Mouse (Mus musculus): Measurements from ENCODE around the gene Pik3r6.

Gene Pik3r6

GRCm38 (mm10) chr11:68502902-68503629 lies at the start of gene Pik3r6:
Gene Pik3r6 (plus strand): TSS chr11:68503019.
- 78% methylated on average over 8 of the region's 8 CpGs for WGBS

GRCm38 (mm10) chr11:68453301-68453700 lies 49.5 kb upstream of the Pik3r6 start:
- 73% methylated on average over 6 of the region's 6 CpGs for WGBS

- 70% methylated on average over 8 of the region's 8 CpGs for WGBS
These were observed 44.7 kb upstream of the Pik3r6 start for GRCm38 (mm10) chr11:68458086-68458485.

GRCm38 (mm10) chr11:68459021-68459420 lies 43.8 kb upstream of the Pik3r6 start:
- WGBS: 85% methylated on average over 5 of the region's 5 CpGs

GRCm38 (mm10) chr11:68459486-68459885 lies 43.3 kb upstream of the Pik3r6 start:
- 68% methylated on average over 5 of the region's 5 CpGs for WGBS

GRCm38 (mm10) chr11:68462716-68463115 lies 40.1 kb upstream of the Pik3r6 start:
- WGBS: 94% methylated on average over 3 of the region's 3 CpGs

GRCm38 (mm10) chr11:68464260-68464659 lies 38.6 kb upstream of the Pik3r6 start:
- WGBS: 59% methylated on average over 5 of the region's 5 CpGs

GRCm38 (mm10) chr11:68465090-68465489 lies 37.7 kb upstream of the Pik3r6 start:
- 86% methylated on average over 2 of the region's 2 CpGs for WGBS

GRCm38 (mm10) chr11:68467441-68467840 lies 35.4 kb upstream of the Pik3r6 start:
- 79% methylated on average over 7 of the region's 7 CpGs for WGBS

GRCm38 (mm10) chr11:68467962-68468612 lies 34.7 kb upstream of the Pik3r6 start:
- WGBS: 55% methylated on average over 9 of the region's 9 CpGs

- 91% methylated on average over 4 of the region's 4 CpGs for WGBS
These were observed 33.9 kb upstream of the Pik3r6 start for GRCm38 (mm10) chr11:68468886-68469285.

GRCm38 (mm10) chr11:68472162-68472849 lies 30.5 kb upstream of the Pik3r6 start:
- WGBS: 80% methylated on average over 5 of the region's 5 CpGs

GRCm38 (mm10) chr11:68474600-68474999 lies 28.2 kb upstream of the Pik3r6 start:
- WGBS: 59% methylated on average over 6 of the region's 6 CpGs

GRCm38 (mm10) chr11:68475676-68476075 lies 27.1 kb upstream of the Pik3r6 start:
- WGBS: 65% methylated on average over 7 of the region's 7 CpGs

- WGBS: 63% methylated on average over 6 of the region's 6 CpGs
These were observed 25.2 kb upstream of the Pik3r6 start for GRCm38 (mm10) chr11:68477661-68478060.

GRCm38 (mm10) chr11:68478574-68478981 lies 24.2 kb upstream of the Pik3r6 start:
- WGBS: 40% methylated on average over 3 of the region's 3 CpGs

GRCm38 (mm10) chr11:68480660-68481059 lies 22.2 kb upstream of the Pik3r6 start:
- 92% methylated on average over 4 of the region's 4 CpGs for WGBS

- WGBS: 73% methylated on average over 6 of the region's 6 CpGs
These were observed 19.6 kb upstream of the Pik3r6 start for GRCm38 (mm10) chr11:68483213-68483612.

GRCm38 (mm10) chr11:68484431-68484830 lies 18.4 kb upstream of the Pik3r6 start:
- WGBS: 78% methylated on average over 3 of the region's 3 CpGs

- 13% methylated on average over 8 of the region's 8 CpGs for WGBS
These were observed 17.4 kb upstream of the Pik3r6 start for GRCm38 (mm10) chr11:68485206-68485942.

- WGBS: 93% methylated on average over 3 of the region's 3 CpGs
These were observed 16.7 kb upstream of the Pik3r6 start for GRCm38 (mm10) chr11:68486093-68486492.

- WGBS: 92% methylated on average over 10 of the region's 10 CpGs
These were observed 15.1 kb upstream of the Pik3r6 start for GRCm38 (mm10) chr11:68487720-68488119.

Data from cerebral cortex, adult 2 months (tissue).